8 mouse cellular contexts compared by ENCODE assay signal in the genomic region with DNA sequence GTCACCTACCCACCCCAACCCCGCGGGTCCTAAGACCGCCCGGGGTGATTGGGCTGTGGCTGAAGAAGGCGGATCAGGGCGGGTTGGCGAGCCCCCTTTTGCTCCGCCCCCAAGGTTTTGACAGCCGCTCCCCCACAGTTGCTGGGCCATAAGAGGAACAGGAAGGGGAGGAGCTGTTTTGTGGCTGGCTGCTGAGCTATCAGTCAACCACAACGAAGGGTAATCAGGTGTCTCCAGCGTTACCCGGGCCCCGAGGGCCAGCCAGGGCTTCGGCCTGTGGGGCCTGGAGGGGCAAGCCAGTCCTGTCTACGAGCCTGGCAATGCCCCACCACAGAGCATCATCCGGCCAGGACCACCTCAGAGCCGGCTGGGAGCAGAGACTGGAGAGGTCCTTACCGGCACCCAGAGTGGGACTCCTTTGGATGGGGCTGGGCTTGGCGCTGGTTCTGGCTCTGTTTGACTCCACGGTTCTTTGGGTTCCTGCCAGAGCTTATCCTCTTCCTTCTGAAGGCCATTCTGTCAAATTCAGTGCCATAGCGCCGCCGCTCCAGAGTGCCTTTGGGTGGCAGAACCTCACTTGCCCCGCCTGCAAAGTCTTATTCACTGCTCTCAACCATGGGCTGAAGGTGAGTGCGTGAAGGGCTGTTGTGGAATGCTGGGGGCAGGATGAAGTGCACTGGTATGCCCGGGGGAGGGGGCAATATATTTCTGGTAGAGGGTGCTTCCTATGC. TPM values are rescaled to one million over a fixed set of nuclear protein-coding genes. Genes with fewer than 3 reads are reported as not detected.
DNase-seq lines count a peak whose midpoint lies in the region; ATAC-seq lines count a peak whose summit lies in the region.

A gene (plus strand): TSS at position 149 of the 731 bp plus-strand sequence.

- H3K27me3 ChIP-seq in hindbrain, embryonic 15.5 days = no peaks in the 10 kb centered on the region

- ATAC-seq in hindbrain, embryonic 15.5 days (ENCODE audit: low FRiP score, low read depth) = peak; percentile 93

- WGBS in hindbrain, embryonic 15.5 days = 3% methylated on average over 26 of the region's 26 CpGs
- WGBS in macrophage (ENCODE audit: missing documents) = 2% methylated on average over 26 of the region's 26 CpGs

- peak within 1 kb of the TSS; percentile 78 for H3K4me2 ChIP-seq in hindbrain, embryonic 15.5 days

- H3K4me1 ChIP-seq in hindbrain, embryonic 15.5 days (replicated peaks) = peaks cover 33% of the 10 kb centered on the region

- peak within 1 kb of the TSS; percentile 70 for H3K4me3 ChIP-seq in hindbrain, embryonic 15.5 days
- H3K4me3 ChIP-seq in macrophage (ENCODE audit: inconsistent target) = peak within 1 kb of the TSS; percentile 71

- no peaks in the 10 kb centered on the region for H3K79me2 ChIP-seq in macrophage (ENCODE audit: inconsistent target)

- no peaks in the 10 kb centered on the region for H3K9me3 ChIP-seq in hindbrain, embryonic 15.5 days

- DNase-seq in R1 (ENCODE audit: low read depth, low spot score) = peak; percentile 86
- peak; percentile 90 to 93 for DNase-seq in cerebellum, postnatal 25 days
- peak; percentile 89 to 90 for DNase-seq in frontal cortex, postnatal 36 days (ENCODE audit: low spot score in 2 of 2)
- DNase-seq in left cerebral cortex, adult 18-20 months (ENCODE audit: low spot score in 2 of 2) = peak; percentile 80 to 90
- peak; percentile 95 for DNase-seq in right cerebral cortex, adult 18-20 months
- peak; percentile 42 for DNase-seq in urinary bladder, postnatal 10 days (ENCODE audit: low spot score)

- H3K27ac ChIP-seq in hindbrain, embryonic 15.5 days (replicated peaks) = peak within 1 kb of the TSS; percentile 86
- H3K27ac ChIP-seq in macrophage = peak within 1 kb of the TSS; percentile 33

- peak within 1 kb of the TSS; percentile 74 for H3K9ac ChIP-seq in hindbrain, embryonic 15.5 days

- peaks cover 23% of the 10 kb centered on the region for H3K36me3 ChIP-seq in hindbrain, embryonic 15.5 days
- 0 out of 2 replicates have a peak, but pooled peaks cover 3% of the 10 kb centered on the region for H3K36me3 ChIP-seq in macrophage (ENCODE audit: inconsistent target)

RNA-seq across cellular contexts. Expression of the gene that starts here (rescaled TPM):
- polyA plus RNA-seq in hindbrain, embryonic 15.5 days (2015; fragmentation: Nextera tagmentation; extraction: Ambion mirVana) = 88.5 and 94.2 TPM in 2 replicates
- 100 to 1,000 TPM in 1 of 2 experiments, 10 to 100 TPM in 1; 99.9 to 111 TPM for total RNA-seq in left cerebral cortex, adult 18-20 months (2021)
- total RNA-seq in macrophage (2018; cell fraction: chromatin; rRNA removed) = 10 to 100 TPM in 1 of 26 experiments, 1 to 10 TPM in 22, under 1 TPM in 3; 0.52 to 11.9 (median 2.1) TPM
- total RNA-seq in macrophage (2018; cell fraction: cytosol; rRNA removed) = 10 to 100 TPM; 28.3 to 47.5 (median 36.5) TPM
- 10 to 100 TPM in 25 of 26 experiments, 1 to 10 TPM in 1; 6.5 to 32.0 (median 21.4) TPM for total RNA-seq in macrophage (2018; cell fraction: nucleus; rRNA removed)
- 23.5 to 31.0 TPM (median 25.9 TPM) in 3 replicates for polyA plus RNA-seq in macrophage (2018)

Comparison
In these comparisons a context has a peak if more than half of its experiments do, and no peak if none do; other contexts are left out.
1. Peak in every context shown above with its lines: DNase-seq, ATAC-seq, H3K4me3 ChIP-seq and H3K27ac ChIP-seq.
2. DNase-seq: peak in every context shown above with its lines; median percentile 95 in right cerebral cortex, adult 18-20 months; 92 in cerebellum, postnatal 25 days; 90 in frontal cortex, postnatal 36 days; 86 in R1; 85 in left cerebral cortex, adult 18-20 months; 42 in urinary bladder, postnatal 10 days.